Mouse (Mus musculus): ENCODE data around the gene Tnrc6b.

GRCm38 (mm10) chr15:80861302-80861701, 150.2 kb downstream of the Tnrc6b start:
- no peak for TF ChIP-seq POLR2AphosphoS2 (IDR thresholded peaks at IDR 0.05; ENCODE audit: insufficient read length, low read depth)
- TF ChIP-seq MAX (IDR thresholded peaks at IDR 0.05; ENCODE audit: low read depth): no peak
